Mouse (Mus musculus) stomach, postnatal 0 days (tissue): ENCODE data around the gene Ptprt. TPM values are rescaled to one million over a fixed set of nuclear protein-coding genes. Genes with fewer than 3 reads are reported as not detected.

ENCODE experiments used
- ATAC-seq: fragments of 200-750 bp; cut with Nextera tagmentation; 2 replicates; pipeline ENCODE4 v1.8.0; 2017; ENCODE audit not compliant: low FRiP score, low TSS enrichment
- DNase-seq: peaks from one replicate; pipeline ENCODE4 v3.0.0-alpha.2; 2016; ENCODE audit warnings: low spot score
- H3K27ac ChIP-seq: fragments of 300-500 bp; sonication (generic); replicated peaks from 2 replicates; pipeline ENCODE4 v1.5.1; 2014; ENCODE audit warnings: mild to moderate bottlenecking, control low read depth
- H3K27me3 ChIP-seq: fragments of 300-500 bp; sonication (generic); 2 replicates; pipeline ENCODE4 v1.6.1; 2014; ENCODE audit warnings: low read length; ENCODE audit not compliant: control insufficient read depth, insufficient read depth
- H3K36me3 ChIP-seq: fragments of 300-500 bp; sonication (generic); 2 replicates; pipeline ENCODE4 v1.6.1; 2014; ENCODE audit warnings: low read length, mixed read lengths; ENCODE audit not compliant: control insufficient read depth, insufficient read depth
- H3K4me1 ChIP-seq: fragments of 300-500 bp; sonication (generic); replicated peaks from 2 replicates; pipeline ENCODE4 v1.6.1; 2014; ENCODE audit warnings: antibody characterized with exemption; ENCODE audit not compliant: control insufficient read depth, insufficient read depth
- H3K4me2 ChIP-seq: fragments of 300-500 bp; sonication (generic); replicated peaks from 2 replicates; pipeline ENCODE4 v1.6.1; 2014; ENCODE audit warnings: low read depth, mild to moderate bottlenecking, control low read depth, moderate library complexity
- H3K4me3 ChIP-seq: fragments of 300-500 bp; sonication (generic); 2 replicates; pipeline ENCODE4 v1.5.1; 2014; ENCODE audit warnings: low read depth, low read length, control low read depth
- H3K9ac ChIP-seq: fragments of 300-500 bp; sonication (generic); 2 replicates; pipeline ENCODE4 v1.6.1; 2014; ENCODE audit warnings: mild to moderate bottlenecking, low read length, control low read depth, mixed read lengths
- H3K9me3 ChIP-seq: fragments of 300-500 bp; sonication (generic); 2 replicates; pipeline ENCODE4 v1.6.1; 2016; ENCODE audit warnings: low read length; ENCODE audit not compliant: control insufficient read depth
- CTCF ChIP-seq: IDR thresholded peaks from 2 replicates; pipeline ENCODE4 v1.5.1; 2016; ENCODE audit warnings: antibody characterized with exemption, low read depth, mild to moderate bottlenecking, moderate library complexity
- EP300 ChIP-seq: optimal IDR thresholded peaks from 2 replicates; pipeline ENCODE3; 2016; ENCODE audit warnings: antibody characterized with exemption
- WGBS: fragments of 180-500 bp; shearing (Covaris S2); extraction: QIAGEN DNeasy Blood & Tissue Kit; methylation state at CpG from one replicate; pipeline ENCODE4 v1.1.7; 2014; 5-methylcytosine and 5-hydroxymethylcytosine counted together
- polyA plus RNA-seq: library from polyadenylated mRNA; unstranded; fragments of >200 nt; fragmentation: Nextera tagmentation; extraction: Ambion mirVana; gene quantifications from 2 replicates; pipeline ENCODE4 v1.2.1, GENCODE M21; 2015

Gene Ptprt
- polyA plus RNA-seq, 1 experiment from 2014 or later, result 0.89 TPM

GRCm38 (mm10) chr2:162294070-162294469 is 366.9 kb downstream of the Ptprt start:
- Histone ChIP-seq H3K9ac (no peak overlapping the region), H3K9me3 (no peaks in the 10 kb centered on the region), H3K36me3 (no peaks in the 10 kb centered on the region), H3K4me1 (no peaks in the 10 kb centered on the region), H3K27ac (no peak overlapping the region), H3K27me3 (no peaks in the 10 kb centered on the region), H3K4me2 (no peak overlapping the region), H3K4me3 (no peak overlapping the region)
- 79% methylated on average over 2 of the region's 2 CpGs for WGBS
- DNase-seq (no peak), ATAC-seq (no peak)
- TF ChIP-seq CTCF (no peak), EP300 (no peak)

DNA sequence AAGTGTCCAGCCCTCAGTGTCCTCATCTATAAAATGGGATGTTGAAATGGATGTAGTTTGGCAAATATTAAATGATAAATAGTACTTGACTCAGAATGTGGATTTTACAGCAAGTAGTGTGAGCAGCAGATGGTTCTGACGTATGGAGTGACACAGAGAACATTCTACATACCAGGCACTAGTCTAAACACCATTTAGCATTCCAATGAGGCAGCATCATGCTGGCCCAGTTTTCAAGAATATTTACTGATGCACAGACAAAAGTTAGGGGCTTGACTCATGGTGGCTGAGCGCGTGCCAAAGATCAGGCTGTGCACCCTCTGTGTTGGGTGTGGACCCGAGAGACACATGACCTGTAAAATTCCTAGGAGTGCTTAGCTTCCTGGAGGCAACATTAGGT is 378.3 kb downstream of the Ptprt start:
- H3K36me3 ChIP-seq, result no peaks in the 10 kb centered on the region
- no peak for ATAC-seq

DNA sequence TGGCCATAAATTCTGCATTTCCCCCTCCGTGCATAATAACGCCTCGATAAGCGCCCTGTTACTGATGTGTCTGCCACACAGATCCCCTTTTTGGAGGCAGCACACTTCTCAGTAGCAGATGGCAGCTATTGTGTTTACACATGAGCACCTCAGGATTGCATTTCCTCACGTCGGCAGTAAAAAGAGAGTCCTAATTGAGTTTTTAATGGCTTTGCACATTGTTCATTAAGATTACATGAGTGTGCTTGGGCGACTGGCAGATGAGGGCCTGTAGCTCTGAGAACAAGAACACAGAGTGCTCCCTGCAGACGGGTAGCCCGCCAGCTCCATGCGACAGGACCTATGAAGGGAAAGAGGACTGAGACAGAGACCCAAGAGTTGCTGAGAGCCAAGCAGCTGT is 378.8 kb downstream of the Ptprt start:
- Histone ChIP-seq H3K9ac (no peak overlapping the region), H3K4me3 (no peak overlapping the region), H3K4me1 (no peaks in the 10 kb centered on the region), H3K27ac (no peak overlapping the region), H3K4me2 (no peak overlapping the region), H3K27me3 (no peaks in the 10 kb centered on the region), H3K36me3 (no peaks in the 10 kb centered on the region), H3K9me3 (no peaks in the 10 kb centered on the region)
- no peak for TF ChIP-seq CTCF
- no peak for TF ChIP-seq EP300
- 76% methylated on average over 10 of the region's 10 CpGs for WGBS
- DNase-seq, result no peak
- no peak for ATAC-seq

More for the DNA sequence above, 378.3 kb downstream of the Ptprt start:
- Histone ChIP-seq H3K4me3 (no peak overlapping the region), H3K9me3 (no peaks in the 10 kb centered on the region), H3K9ac (no peak overlapping the region), H3K4me1 (no peaks in the 10 kb centered on the region), H3K4me2 (no peak overlapping the region), H3K27me3 (no peaks in the 10 kb centered on the region), H3K27ac (no peak overlapping the region)
- 54% methylated on average over 4 of the region's 4 CpGs for WGBS
- TF ChIP-seq CTCF, result no peak
- no peak for TF ChIP-seq EP300
- DNase-seq, result no peak

GRCm38 (mm10) chr2:162273826-162274225 is 387.1 kb downstream of the Ptprt start:
- no peak overlapping the region for H3K4me3 ChIP-seq
- WGBS, result 48% methylated on average over 4 of the region's 4 CpGs
- H3K4me2 ChIP-seq, result no peak overlapping the region
- H3K4me1 ChIP-seq, result no peaks in the 10 kb centered on the region
- H3K27ac ChIP-seq, result no peak overlapping the region
- DNase-seq (no peak), ATAC-seq (no peak)
- H3K9ac ChIP-seq, result no peak overlapping the region
- TF ChIP-seq CTCF, result no peak
- no peak for TF ChIP-seq EP300
- no peaks in the 10 kb centered on the region for H3K27me3 ChIP-seq
- no peaks in the 10 kb centered on the region for H3K9me3 ChIP-seq
- H3K36me3 ChIP-seq, result no peaks in the 10 kb centered on the region

DNA sequence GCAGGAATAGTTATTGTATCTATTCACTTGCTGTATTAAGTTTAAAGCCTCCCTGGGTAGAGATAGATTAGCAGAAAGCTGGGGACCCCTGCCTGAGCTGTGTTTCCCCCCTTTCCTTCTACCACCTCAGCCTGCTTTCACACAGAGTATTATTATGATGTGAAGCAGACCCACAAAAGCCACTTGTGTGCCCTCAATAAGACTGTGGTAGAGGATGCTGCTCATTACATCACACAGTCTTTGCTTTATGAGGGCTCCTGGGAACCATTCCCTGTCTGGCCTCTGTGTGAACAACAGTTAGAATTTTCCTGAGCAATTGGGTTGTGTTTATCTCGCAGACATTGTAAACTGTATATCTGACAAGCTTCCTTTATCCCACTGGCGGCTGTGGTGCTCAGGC is 409.7 kb downstream of the Ptprt start:
- H3K4me1 ChIP-seq, result no peaks in the 10 kb centered on the region
- no peak for TF ChIP-seq EP300
- no peak for TF ChIP-seq CTCF
- DNase-seq, result no peak
- no peak overlapping the region for H3K27ac ChIP-seq
- H3K36me3 ChIP-seq, result no peaks in the 10 kb centered on the region
- H3K9me3 ChIP-seq, result no peaks in the 10 kb centered on the region
- no peak for ATAC-seq
- WGBS, result 48% methylated on average over 2 of the region's 2 CpGs
- no peak overlapping the region for H3K4me3 ChIP-seq
- H3K4me2 ChIP-seq, result no peak overlapping the region
- H3K9ac ChIP-seq, result no peak overlapping the region
- no peaks in the 10 kb centered on the region for H3K27me3 ChIP-seq

DNA sequence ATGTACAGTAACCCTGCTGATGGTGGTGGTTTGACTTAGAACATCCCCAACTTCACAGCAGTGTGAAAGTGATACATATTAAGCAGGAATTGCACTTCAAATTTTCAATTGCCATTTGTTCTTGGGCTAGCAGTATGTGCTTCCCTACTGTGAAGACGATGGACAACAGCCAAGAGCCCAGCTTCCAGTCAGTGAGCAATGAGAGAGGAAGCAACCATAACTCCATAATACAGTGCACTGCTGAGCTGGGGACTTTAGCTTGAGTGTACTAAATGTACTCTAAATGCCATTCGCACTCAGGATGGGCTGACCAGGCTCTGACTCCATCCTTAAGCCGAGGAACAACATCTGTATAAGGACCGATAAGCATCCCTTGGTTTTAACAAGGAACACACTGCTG is 412.7 kb downstream of the Ptprt start:
- WGBS, result 79% methylated on average over 4 of the region's 4 CpGs
- Histone ChIP-seq H3K4me3 (no peak overlapping the region), H3K27me3 (no peaks in the 10 kb centered on the region), H3K36me3 (no peaks in the 10 kb centered on the region), H3K27ac (no peak overlapping the region), H3K9me3 (no peaks in the 10 kb centered on the region), H3K4me2 (no peak overlapping the region), H3K4me1 (no peaks in the 10 kb centered on the region), H3K9ac (no peak overlapping the region)
- ATAC-seq (no peak), DNase-seq (no peak)
- TF ChIP-seq CTCF, result no peak
- no peak for TF ChIP-seq EP300
